Mouse (Mus musculus): Measurements from ENCODE around the gene Snx17.

DNA sequence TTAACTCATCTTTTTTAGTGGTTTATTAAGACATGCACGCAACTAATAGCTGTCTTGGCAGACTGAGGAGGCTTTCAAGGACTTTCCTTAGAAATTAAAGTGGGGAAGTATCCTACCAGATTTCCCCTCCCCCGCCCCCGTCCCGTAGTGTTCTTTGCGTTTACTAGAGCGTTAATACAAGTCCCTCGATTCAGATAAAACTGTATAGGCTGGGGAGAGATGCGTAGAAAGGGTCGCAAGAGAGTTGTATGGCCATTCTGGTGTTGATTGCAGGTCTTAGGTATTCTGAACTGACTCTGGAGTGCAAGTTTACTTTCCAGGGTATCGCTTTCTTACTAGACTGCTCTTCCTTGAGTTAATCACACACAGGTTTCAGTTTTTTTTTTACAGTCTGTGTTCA is 49.2 kb downstream of the Snx17 start:
- TF ChIP-seq CTCF (IDR thresholded peaks at IDR 0.05; ENCODE audit: extremely low read depth, insufficient read depth, low read length) (no peak), POLR2A (IDR thresholded peaks at IDR 0.05; ENCODE audit: extremely low read depth, insufficient read depth, low read length) (no peak)
